Mouse (Mus musculus): Measurements from ENCODE around the gene Tada2a.

Tada2a gene

DNA sequence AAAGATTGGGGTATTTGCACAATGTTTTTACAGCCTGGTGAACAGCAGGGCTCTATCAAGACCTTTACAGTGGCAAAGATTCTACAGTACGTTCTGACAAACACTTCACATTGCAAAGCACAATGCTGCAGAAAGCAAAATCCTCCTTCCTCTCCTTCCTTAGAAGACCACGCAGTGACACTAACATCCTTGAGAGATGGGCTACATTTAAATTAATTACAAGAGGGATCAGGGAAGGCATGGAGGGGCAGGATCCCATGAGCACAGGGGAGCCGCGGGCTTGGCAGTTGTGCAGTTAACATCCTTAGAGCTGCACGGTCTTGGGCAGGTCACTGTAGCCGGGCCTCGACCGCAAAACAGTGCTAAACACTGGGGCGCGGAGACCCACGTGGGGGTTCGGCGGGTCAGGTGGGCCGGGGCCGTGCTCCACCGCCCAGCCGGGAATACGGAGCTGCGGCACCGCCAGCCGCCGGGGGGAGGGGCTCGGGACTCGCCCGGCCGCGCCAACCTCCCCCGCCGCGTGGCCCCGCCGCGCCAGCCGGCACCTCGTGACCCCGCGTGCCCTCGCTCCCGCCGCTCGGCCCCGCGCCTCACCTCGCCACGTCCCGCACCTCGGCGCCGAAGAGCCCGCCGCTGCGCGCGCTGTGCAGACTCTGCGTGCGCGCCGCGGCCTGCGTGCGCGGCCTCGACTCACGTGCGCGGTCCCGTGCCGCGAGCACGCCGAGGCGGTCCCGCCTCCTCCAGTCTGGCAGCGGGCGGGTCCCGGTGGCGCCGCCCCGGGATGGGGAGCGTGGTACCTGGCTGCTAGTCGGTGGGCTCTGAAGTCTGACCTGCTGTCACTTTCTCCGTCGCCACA, at the start of gene Tada2a, which contains the start of gene Acaca:
Gene Tada2a, minus strand, starts transcription at position 658 of the 856 bp plus-strand sequence.
Gene Acaca, plus strand, starts transcription at position 730 of the 856 bp plus-strand sequence.
- DNase-seq (ENCODE audit: low spot score), result peak; percentile 81

DNA sequence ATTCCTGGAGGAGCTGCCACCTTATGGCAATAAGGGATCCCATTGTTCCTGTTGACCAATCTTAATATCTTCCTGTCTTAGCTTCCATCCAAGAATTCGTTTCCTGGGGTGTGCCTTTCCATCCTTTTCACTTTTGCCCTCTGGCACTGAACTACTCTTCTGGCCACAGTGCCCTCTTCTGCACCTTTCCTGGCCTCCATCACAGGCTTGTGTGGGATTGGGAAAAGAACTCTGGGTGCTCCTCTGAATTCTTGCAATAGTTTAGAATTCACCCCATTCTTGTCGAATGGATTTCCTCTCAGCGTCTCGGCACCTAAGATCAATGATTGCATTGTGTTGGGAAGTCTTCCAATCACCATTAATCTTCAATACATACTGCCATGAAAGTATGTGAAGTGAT, 49.2 kb upstream of the Tada2a start:
- DNase-seq (ENCODE audit: low spot score), result no peak

DNA sequence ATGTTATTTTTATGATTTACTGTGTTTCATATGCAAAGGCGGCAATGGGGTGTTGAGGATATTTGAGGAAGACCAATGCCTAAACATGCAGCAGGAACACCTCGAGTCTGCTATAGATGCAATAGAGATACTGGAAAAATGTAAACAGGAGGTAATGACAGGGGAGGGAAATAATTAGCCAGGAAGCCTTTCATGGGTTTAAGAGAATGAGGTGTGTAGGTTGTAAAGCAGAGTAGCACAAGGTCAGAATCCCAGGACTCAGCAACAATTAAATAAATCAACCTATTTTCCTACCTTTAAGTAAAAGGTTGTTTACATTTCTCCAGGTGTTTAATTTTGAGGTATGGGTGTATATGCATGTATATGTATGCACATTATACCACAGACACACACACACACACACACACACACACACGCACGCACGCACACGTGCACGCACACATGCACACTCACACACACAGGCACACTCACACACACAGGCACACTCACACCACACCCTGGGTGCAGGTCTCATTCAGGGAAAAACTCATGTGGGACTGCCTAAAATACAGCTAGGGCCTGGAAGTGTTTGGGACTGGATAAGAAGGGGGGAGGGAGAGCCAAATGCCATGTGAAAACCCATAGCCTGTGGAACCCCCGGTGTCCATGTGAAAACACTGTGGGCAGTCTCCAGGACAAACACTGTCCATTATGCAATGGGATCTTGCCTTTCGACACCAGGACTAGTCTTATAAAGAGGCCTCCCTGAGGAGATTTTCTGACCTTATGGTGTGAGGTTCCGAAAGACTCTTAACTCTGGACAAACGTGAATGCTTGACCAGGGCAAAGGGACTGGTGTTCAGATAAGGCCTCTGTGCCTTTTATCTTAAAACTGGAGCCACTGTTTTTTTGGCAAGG, 43.4 kb upstream of the Tada2a start:
- no peak for DNase-seq (ENCODE audit: low spot score)

DNA sequence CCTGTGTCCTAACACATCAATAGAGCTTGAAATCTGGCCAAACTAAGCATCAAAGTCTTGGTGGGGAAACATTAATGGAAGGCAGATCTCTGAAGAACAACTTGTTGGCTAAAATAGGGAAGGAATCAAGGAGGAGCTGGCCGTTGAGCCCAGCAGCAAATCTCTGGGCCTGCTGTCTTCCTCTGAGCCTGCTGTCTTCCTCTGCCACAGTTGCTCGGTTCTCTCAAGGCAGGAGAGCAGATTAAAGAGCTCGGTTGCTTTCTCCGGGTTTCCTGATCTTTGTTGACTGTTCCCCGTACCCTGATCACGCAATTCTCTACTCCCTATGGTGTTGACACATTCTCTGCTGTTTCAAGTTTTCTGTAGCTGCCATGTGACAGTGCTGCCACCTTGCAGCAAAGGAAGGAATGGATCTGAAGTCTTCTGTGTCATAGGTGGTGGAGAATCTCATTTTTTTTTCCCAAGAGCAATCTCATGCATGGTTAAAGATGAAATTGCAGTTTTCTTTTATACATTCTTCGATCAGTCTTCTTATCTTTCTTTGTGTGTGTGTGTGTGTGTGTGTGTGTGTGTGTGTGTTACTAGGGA, 39.4 kb upstream of the Tada2a start:
- DNase-seq (ENCODE audit: low spot score), result peak; percentile 29

DNA sequence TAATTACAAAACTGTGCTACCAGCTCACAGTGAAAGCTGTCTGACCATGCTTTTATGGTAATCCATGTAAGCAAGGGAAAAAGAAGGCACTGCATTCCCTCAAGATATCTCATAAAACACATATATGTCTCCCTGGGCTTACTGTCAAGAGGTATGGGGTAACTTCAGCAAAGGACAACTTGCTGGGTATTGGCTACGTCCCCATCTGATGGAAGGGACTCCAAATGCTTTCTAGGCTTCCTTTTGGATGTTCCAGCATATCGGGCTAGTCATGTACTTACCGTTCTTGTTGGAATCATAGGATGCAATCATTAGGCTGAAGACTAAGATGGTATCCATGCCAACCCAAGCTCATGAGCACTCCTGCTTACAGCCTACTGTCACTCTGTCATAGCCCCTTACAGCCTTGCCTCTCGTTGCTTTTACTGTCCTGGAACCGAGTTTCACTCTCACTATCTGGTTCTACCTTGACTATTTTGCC, 37.7 kb upstream of the Tada2a start, which contains the start of gene Gm11437:
Gene Gm11437, minus strand, starts transcription at position 431 of the 481 bp plus-strand sequence.
- no peak for DNase-seq (ENCODE audit: low spot score)

DNA sequence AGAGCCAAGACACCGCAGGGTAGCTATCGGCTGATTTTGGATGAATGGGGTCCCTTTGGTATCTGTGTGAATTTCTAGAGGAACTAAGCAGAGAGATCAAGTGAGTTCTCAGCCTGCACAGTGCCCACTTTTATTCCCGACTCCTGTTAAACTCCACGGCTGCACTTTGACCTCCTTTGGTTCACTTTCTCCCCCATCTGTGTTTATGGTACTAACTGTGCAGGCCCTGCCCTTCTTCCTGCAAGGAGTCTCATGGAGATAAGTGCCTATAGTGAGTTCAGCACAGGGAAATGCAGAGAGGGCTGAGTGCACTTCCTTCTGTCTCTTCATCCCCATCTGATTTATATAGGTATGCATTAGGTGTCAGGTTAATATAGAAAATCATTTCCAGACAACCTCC, 35.2 kb upstream of the Tada2a start:
- no peak for DNase-seq (ENCODE audit: low spot score)

DNA sequence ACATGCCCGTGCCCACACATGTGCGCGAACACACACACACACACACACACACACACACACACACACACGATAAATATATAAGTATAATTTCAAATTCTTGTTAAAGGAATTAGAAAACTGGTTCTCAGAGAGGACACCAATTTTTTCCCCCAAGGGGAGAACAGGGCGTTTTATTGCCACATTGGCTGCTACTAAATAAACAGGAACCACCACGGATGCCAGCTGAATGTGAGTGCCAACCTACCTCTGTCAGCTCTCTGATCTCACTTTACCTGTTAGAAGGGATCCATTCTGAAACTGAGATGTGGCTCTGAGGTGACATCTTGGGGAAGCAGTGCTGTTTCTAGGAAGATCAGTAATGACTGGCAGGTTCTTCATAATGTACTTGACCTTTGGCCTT, 34.7 kb upstream of the Tada2a start:
- DNase-seq (ENCODE audit: low spot score), result no peak

DNA sequence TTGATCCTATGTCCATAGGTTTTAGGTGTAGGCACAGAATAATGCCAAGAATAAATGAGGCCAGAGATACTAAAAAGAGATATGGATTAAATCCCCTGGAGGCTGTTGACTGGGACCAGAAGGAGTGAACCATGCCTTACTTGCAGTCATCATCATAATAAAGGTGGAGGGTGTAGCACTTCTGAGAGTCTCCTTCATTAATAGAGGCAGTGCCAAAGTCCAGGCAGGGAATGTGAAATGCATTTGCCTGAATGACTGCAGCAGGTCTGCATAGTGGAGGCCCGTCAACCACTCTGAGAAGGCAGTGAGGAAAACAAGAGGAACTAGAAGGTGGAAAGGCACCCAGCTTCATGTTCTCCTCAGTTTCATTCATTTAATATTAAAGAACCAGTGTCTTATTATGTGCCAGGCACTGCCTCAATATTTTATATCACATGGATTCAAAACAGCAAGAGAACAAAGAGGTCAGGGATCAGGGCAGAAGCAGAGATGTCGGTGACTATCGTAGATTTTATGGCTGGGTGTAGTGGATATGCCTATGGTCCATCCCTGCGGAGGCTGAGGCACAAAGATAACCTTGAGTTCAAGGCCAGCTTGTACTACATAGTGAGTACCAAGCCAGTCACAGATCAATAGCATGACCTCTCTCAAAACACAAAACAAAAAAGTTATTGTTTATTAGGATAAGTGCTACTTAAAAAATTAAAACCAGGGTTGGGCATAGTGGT, 27.3 kb upstream of the Tada2a start:
- DNase-seq (ENCODE audit: low spot score), result no peak

DNA sequence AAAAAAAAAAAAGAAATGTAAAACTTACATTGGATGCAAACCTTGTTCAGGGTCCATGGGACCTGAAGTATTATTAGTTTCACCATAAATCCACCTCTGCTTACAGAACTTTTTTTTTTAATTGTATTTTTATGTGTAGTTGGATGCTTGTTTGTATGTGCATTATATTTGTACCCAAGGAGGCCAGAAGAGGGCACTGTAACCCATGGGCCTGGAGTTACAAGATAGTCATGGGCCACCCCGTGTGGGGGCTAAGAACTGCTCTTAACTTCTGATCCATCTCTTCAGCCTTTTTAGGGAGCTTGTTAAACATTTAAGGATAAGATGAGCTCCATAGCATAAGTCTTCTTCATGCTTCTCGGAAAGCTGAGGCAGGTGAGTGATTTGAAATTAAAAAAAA, 21.5 kb upstream of the Tada2a start:
- DNase-seq (ENCODE audit: low spot score), result no peak

DNA sequence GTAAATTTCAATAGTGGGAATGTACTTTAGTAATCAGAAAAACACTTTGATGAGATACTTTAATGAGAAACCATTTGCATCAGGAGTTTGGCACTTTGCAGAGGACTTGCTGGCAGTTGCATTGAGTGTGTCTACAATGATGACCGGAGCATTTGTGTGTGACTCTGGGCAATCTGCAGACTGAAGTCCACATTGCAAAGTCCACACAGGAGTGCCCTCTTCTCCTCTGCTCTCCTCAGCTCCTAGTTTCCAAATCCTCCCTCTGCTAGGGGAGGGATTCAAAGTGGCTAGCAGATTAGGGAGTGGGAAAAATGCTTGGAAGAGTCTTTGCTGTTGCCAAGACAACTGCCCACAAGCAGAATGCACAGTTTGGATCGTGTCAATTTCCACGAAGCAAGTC, 16.7 kb upstream of the Tada2a start:
- no peak for DNase-seq (ENCODE audit: low spot score)

DNA sequence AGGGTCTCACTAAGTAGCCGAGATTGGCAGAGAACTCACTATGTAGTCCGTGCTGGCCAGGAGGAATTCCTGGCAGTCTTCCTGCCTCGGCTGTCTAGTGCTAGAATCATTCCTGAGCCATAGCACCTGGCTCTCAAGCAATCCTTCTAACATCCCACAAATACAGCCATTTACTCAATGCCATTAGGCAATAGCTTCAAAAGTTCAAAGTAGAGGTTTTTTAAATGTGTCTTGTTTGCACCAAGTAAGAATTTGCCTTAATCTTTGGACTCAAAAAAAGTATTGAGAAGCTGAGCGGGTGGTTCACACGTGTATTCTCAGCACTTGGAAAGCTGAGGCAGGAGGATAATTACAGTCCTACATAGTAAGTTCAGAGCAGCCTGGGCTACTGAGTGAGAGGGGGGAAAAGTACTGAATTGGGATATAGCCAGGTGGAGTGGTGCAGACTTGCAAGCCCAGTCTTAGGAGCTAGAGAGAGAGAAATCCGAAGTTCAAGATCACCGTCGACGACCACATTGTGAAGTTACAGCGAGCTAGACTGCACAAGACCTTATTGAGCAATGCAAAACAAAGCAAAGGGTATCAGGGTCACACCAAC, 15.9 kb upstream of the Tada2a start:
- no peak for DNase-seq (ENCODE audit: low spot score)

DNA sequence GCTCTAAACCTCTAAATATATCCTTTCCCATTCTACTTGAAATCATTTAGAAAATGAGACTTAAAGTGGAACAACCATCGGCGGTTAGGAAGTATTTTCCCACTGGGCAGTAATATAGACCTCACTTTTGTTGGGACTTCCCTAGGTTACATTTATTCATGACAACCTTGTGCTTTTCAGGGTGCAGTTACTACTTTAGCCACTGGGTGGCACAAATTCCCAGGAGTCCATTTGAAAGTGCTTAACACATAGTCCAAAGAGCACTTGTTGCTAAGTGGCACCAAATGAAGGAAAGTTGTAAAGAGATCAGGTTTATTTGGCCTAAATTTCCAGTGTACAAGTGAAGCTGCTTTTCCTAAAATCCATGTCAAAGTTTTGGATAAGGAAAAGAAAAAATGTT, 12.4 kb upstream of the Tada2a start:
- peak; percentile 49 for DNase-seq (ENCODE audit: low spot score)

DNA sequence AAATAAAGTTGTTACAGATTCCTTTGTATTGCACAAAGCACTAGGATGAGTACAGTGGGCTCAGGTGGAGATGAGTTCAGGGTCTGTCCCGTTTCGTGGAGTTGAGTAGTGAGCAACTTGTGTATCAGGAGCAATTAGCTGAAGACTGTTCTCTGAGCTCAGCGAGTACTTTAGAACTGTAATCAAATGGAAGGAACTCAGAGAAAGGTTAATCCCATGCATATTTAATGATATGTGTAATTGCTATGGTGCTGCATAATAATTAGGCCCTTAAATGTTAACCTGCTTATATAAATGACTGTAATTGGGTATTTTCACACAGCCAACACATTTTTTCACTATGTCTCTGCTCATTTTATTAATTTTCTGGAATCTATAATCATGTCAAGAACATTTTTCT, 7.1 kb upstream of the Tada2a start:
- DNase-seq (ENCODE audit: low spot score), result no peak

DNA sequence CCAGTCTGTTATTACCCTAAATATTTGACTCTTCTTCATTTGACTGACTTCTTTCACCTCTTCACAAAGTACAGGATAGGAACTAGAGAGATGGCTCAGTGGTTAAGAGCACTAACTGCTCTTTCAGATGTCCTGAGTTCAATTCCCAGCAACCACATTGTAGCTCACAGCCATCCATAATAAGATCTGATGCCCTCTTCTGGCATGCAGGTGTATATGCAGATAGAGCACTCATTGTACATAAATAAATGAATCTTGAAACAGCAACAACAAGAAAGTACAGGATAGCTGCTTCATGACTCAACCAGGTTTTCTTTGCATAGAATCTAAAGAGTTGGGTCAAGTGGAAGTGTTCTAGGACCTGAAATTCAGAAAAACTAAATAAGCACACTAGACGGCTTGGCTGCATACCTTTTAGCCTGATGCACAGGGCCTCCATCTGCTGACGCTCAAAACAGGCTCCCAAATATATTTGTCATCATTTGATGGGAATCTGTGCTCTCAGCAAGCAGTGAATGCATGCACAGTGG, 5.0 kb upstream of the Tada2a start:
- no peak for DNase-seq (ENCODE audit: low spot score)

DNA sequence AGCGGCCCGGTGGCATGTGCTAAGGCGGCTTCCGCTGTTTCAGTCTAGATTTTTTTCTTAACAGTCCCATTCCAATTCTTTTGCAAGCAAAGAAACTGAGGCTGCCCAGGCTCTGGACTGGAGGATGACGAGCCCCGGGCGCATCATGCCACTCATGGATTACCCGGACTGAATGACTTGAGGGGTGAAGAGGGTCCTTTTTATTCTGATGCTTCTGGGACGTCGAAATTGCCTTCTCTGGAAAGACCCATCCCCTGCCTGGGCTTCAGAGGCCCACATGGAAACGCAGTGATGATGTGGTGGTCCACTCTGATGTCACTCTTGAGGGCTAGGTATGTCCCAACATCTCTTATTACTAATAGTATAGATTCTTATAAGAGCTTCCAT, 392 bp upstream of the Tada2a start:
- DNase-seq (ENCODE audit: low spot score), result no peak

DNA sequence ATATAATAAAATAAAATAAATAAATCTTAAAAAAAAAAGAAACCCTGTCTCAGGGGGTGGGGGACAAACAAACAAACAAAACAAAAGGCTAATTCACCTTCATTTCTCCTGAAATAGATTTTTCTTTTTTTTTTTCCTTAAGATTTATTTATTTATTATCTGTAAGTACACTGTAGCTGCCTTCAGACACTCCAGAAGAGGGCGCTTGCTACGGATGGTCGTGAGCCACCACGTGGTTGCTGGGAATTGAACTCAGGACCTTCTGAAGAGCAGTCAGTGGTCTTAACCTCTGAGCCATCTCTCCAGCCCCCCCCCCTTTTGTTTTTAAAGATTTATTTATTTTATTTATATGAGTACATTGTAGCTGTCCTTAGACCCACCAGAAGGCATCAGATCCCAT, 1.4 kb downstream of the Tada2a start:
- no peak for DNase-seq (ENCODE audit: low spot score)

DNA sequence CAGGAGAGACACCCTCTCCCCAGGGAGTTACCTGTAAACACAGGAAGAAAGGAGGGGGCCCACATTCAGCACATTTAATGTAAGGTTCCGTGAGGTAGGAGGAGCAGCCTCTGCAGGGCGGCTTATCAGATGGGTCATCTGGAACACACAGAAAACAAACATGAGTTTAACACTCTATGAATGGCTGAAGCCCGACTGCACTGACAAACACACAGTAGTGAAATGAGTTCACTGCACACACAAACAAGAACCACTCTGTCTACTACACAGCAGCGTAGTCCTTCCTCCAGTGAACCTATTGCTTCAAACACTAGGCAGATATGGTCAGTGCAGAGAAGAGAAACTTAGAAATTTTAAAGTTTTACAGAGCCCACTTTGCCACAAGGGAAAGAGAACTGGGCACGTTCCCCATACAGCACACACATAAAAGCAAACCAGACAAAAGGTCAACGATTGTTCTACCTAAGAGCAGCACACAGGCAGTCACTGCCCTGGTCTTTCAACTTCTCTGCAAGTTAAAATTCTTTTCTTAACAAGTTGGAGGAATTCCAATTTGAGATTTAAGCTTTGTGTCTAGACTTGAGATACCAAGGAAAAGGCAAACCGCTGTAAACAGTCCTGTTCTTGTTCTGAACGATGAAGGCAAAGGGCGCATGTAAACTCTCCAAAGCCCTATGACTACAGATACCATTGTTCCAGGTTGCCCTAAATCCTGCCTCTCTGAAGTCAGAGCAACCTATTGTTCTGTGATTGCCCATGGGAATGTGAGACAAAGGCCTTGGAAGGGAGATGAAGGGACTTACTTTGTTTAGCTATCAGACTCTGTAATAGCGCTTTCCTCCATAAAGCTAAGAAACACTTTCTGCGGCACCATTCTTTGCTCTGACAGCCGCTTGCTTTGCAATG, 8.1 kb downstream of the Tada2a start:
- no peak for DNase-seq (ENCODE audit: low spot score)

DNA sequence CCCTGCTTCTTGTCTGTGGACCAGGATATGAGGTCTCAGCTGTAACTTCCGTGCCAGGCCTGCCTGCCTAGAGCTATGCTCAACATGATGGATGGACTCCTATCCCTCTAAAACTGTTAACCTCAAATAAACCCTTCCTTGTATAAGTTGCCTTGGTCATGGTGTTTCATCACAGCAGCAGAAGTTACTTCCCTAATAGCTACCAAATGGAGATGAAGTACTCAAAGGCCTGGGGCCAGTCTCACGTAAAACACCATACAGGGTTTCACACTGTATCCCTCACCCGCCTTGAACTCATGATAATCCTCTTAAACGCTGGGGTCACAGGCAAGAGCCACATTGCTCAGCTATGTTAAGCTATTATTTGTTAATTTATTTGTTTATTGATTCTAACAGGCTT, 12.0 kb downstream of the Tada2a start:
- no peak for DNase-seq (ENCODE audit: low spot score)

DNA sequence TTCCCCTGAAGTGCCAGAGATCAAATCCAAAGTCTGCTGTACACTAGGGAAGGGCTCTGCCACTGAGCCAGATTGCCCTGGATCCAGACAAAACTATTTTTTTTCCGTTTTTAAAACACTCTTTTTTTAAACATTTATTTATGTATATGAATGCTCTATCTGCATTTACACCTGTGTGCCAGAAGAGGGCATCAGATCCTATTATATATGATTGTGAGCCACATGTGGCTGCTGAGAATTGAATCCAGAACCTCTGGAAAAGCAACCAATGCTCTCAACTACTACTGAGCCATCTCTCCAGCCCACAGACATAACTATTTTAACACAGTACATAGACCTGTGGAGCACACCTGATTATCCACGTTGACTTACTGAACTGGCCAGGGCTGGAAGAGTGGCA, 13.2 kb downstream of the Tada2a start:
- no peak for DNase-seq (ENCODE audit: low spot score)

DNA sequence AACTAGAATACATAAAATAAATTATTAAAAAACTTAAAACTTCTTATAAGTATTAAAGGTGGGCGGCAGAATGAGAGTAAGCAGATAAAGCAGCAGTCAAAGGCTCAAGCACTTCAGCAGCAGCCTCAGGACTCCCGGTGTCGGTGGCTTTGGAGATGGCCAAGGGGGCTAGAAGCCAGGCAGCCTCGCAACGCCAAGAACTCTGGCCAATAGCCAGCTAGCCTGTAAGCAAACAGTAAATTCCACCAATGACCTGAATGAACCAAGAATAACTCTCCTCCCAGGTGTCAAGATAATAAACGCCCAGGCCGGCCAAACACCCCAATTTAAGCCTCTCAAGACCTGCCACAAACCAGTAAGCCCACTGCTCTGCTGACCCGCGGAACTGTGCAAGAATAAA, 13.8 kb downstream of the Tada2a start:
- DNase-seq (ENCODE audit: low spot score), result no peak

Measured in ovary, postnatal 14 days (tissue).